Mouse (Mus musculus): ENCODE measurements around the gene Gm5751.
"Not testable (repeated sequence)": the region's sequence is repeated elsewhere in the genome, so short reads cannot be mapped to it uniquely, and the experiment has no call there.

Gm5751 gene

GRCm38 (mm10) chrX:8873953-8874352 is at the start of gene Gm5751:
Gm5751 (plus strand) TSS chrX:8874253.
- DNase-seq (ENCODE audit: low read depth, low spot score), result not testable (repeated sequence)

- DNase-seq (ENCODE audit: low read depth, low spot score), result peak; percentile 1
Observed at GRCm38 (mm10) chrX:8832043-8832442, 42.0 kb upstream of the Gm5751 start.

- DNase-seq (ENCODE audit: low read depth, low spot score), result no peak
Observed at GRCm38 (mm10) chrX:8843694-8844093, 30.4 kb upstream of the Gm5751 start, which contains the start of gene Gm6592. Gm6592 (plus strand) TSS chrX:8843994.

- DNase-seq (ENCODE audit: low read depth, low spot score), result no peak
Observed at GRCm38 (mm10) chrX:8852486-8852885, 21.6 kb upstream of the Gm5751 start.

GRCm38 (mm10) chrX:8864331-8864730 is 9.7 kb upstream of the Gm5751 start:
- DNase-seq (ENCODE audit: low read depth, low spot score), result peak; percentile 61

- no peak for DNase-seq (ENCODE audit: low read depth, low spot score)
Observed at GRCm38 (mm10) chrX:8884336-8884735, 10.3 kb downstream of the Gm5751 start.

- no peak for DNase-seq (ENCODE audit: low read depth, low spot score)
Observed at GRCm38 (mm10) chrX:8891975-8892342, 17.9 kb downstream of the Gm5751 start.

GRCm38 (mm10) chrX:8892343-8893155 is 18.5 kb downstream of the Gm5751 start, which contains the start of gene B630019K06Rik:
B630019K06Rik (plus strand) TSS chrX:8892382.
- no peak for DNase-seq (ENCODE audit: low read depth, low spot score)

- no peak for DNase-seq (ENCODE audit: low read depth, low spot score)
Observed at GRCm38 (mm10) chrX:8893182-8893651, 19.2 kb downstream of the Gm5751 start.

- no peak for DNase-seq (ENCODE audit: low read depth, low spot score)
Observed at GRCm38 (mm10) chrX:8900823-8901222, 26.8 kb downstream of the Gm5751 start.

GRCm38 (mm10) chrX:8901906-8902472 is 27.9 kb downstream of the Gm5751 start:
- no peak for DNase-seq (ENCODE audit: low read depth, low spot score)

GRCm38 (mm10) chrX:8921080-8921479 is 47.0 kb downstream of the Gm5751 start:
- no peak for DNase-seq (ENCODE audit: low read depth, low spot score)

GRCm38 (mm10) chrX:8921813-8922607 is 48.0 kb downstream of the Gm5751 start:
- no peak for DNase-seq (ENCODE audit: low read depth, low spot score)

- DNase-seq (ENCODE audit: low read depth, low spot score), result no peak
Observed at GRCm38 (mm10) chrX:8927308-8927707, 53.3 kb downstream of the Gm5751 start.
